Mouse (Mus musculus) MEL (cell line): Measurements from ENCODE around the gene Ahcyl2. TPM values are rescaled to one million over a fixed set of nuclear protein-coding genes. Genes with fewer than 3 reads are reported as not detected.
A peak's percentile ranks its signal among the peaks of the same experiment; 100 is the strongest.

Source experiments
- DNase-seq: peaks from one replicate; pipeline ENCODE4 v3.0.0; 2011; ENCODE audit warnings: low read depth, low spot score
- H3K27ac ChIP-seq: 2 replicates; pipeline ENCODE4 v1.5.1; 2012; ENCODE audit warnings: low read depth, mild to moderate bottlenecking, control low read depth, low read length, moderate library complexity; ENCODE audit not compliant: control insufficient read depth
- H3K27me3 ChIP-seq, 2 experiments: fragments of 150-350 bp in 1 of 2; sonication (generic) in 1 of 2; 2 replicates each; pipeline ENCODE4 v1.6.1; 2012; ENCODE audit warnings: low read length in 2 of 2, mild to moderate bottlenecking in 2 of 2, improper control_type of control experiment in 1 of 2, moderate library complexity in 1 of 2; ENCODE audit not compliant: insufficient read depth in 2 of 2, control insufficient read depth in 1 of 2
- H3K36me3 ChIP-seq, 2 experiments: 2 replicates each; pipeline ENCODE4 v1.6.1; 2012 to 2014; ENCODE audit warnings: low read length in 2 of 2, improper control_type of control experiment in 1 of 2, inconsistent platforms in 1 of 2, mild to moderate bottlenecking in 1 of 2; ENCODE audit not compliant: insufficient read depth in 2 of 2, control insufficient read depth in 1 of 2
- H3K4me1 ChIP-seq, 2 experiments: fragments of 150-350 bp in 1 of 2; sonication (generic) in 1 of 2; 2 replicates each; pipeline ENCODE4 v1.6.1; 2012; ENCODE audit warnings: low read length in 2 of 2, improper control_type of control experiment in 1 of 2, mild to moderate bottlenecking in 1 of 2; ENCODE audit not compliant: insufficient read depth in 2 of 2, control insufficient read depth in 1 of 2
- H3K4me3 ChIP-seq, 2 experiments: fragments of 150-350 bp in 1 of 2; sonication (generic) in 1 of 2; 2 replicates each; pipeline ENCODE4 v1.5.1; 2012; ENCODE audit warnings: low read depth in 2 of 2, low read length in 2 of 2, mild to moderate bottlenecking in 2 of 2, moderate library complexity in 2 of 2, control low read depth in 1 of 2, improper control_type of control experiment in 1 of 2; ENCODE audit not compliant: control insufficient read depth in 1 of 2, insufficient read depth in 1 of 2
- H3K79me2 ChIP-seq: 2 replicates; pipeline ENCODE4 v1.6.1; 2012; ENCODE audit warnings: mild to moderate bottlenecking, low read length, moderate library complexity; ENCODE audit not compliant: control insufficient read depth, poor library complexity, insufficient read depth
- H3K9ac ChIP-seq: 2 replicates; pipeline ENCODE4 v1.6.1; 2012; ENCODE audit warnings: low read depth, mild to moderate bottlenecking, control low read depth, low read length, moderate library complexity; ENCODE audit not compliant: control insufficient read depth, poor library complexity, severe bottlenecking
- H3K9me3 ChIP-seq: fragments of 150-350 bp; sonication (generic); replicated peaks from 2 replicates; pipeline ENCODE4 v1.6.1; 2012; ENCODE audit warnings: mild to moderate bottlenecking, low read length, improper control_type of control experiment, moderate library complexity; ENCODE audit not compliant: insufficient read depth
- BHLHE40 ChIP-seq: IDR thresholded peaks from 2 replicates; pipeline ENCODE4 v1.6.1; 2012; ENCODE audit warnings: low read depth, mild to moderate bottlenecking, inconsistent platforms, low read length, improper control_type of control experiment, borderline replicate concordance
- CHD1 ChIP-seq: IDR thresholded peaks from 2 replicates; pipeline ENCODE4 v1.6.1; 2012; ENCODE audit warnings: low read depth, mild to moderate bottlenecking, inconsistent platforms, low read length, improper control_type of control experiment
- CHD2 ChIP-seq: IDR thresholded peaks from 2 replicates; pipeline ENCODE4 v1.6.1; 2011; ENCODE audit warnings: low read length, improper control_type of control experiment
- CTCF ChIP-seq, 3 experiments: IDR thresholded peaks in 2 of 3; conservative IDR thresholded peaks in 1 of 3; 2 replicates each; pipeline ENCODE4 v1.5.1; 2011 to 2012; ENCODE audit warnings: low read length in 3 of 3, low read depth in 2 of 3, mild to moderate bottlenecking in 2 of 3, improper control_type of control experiment in 1 of 3, inconsistent platforms in 1 of 3, mixed read lengths in 1 of 3, moderate library complexity in 1 of 3; ENCODE audit not compliant: control insufficient read depth in 1 of 3, insufficient read depth in 1 of 3, poor library complexity in 1 of 3, severe bottlenecking in 1 of 3
- ELF1 ChIP-seq: IDR thresholded peaks from 2 replicates; pipeline ENCODE4 v1.6.1; 2014; ENCODE audit warnings: low read depth, mild to moderate bottlenecking, inconsistent platforms, low read length, improper control_type of control experiment, moderate library complexity
- EP300 ChIP-seq, 2 experiments: IDR thresholded peaks; 2 replicates each; pipeline ENCODE4 v1.6.1; 2011; ENCODE audit warnings: improper control_type of control experiment in 2 of 2, low read length in 2 of 2, low read depth in 1 of 2, mild to moderate bottlenecking in 1 of 2
- ETS1 ChIP-seq: IDR thresholded peaks from 2 replicates; pipeline ENCODE4 v1.6.1; 2012; ENCODE audit warnings: low read depth, mild to moderate bottlenecking, inconsistent platforms, low read length, improper control_type of control experiment, moderate library complexity
- GABPA ChIP-seq: IDR thresholded peaks from 2 replicates; pipeline ENCODE4 v1.6.1; 2012; ENCODE audit warnings: low read depth, mild to moderate bottlenecking, inconsistent platforms, low read length, improper control_type of control experiment, moderate library complexity
- GATA1 ChIP-seq: IDR thresholded peaks from 2 replicates; pipeline ENCODE4 v1.6.1; 2011; ENCODE audit warnings: low read depth, low read length, improper control_type of control experiment
- HCFC1 ChIP-seq: IDR thresholded peaks from 2 replicates; pipeline ENCODE4 v1.6.1; 2012; ENCODE audit warnings: low read depth, mild to moderate bottlenecking, inconsistent platforms, low read length, improper control_type of control experiment, moderate library complexity
- JUND ChIP-seq: IDR thresholded peaks from 2 replicates; pipeline ENCODE4 v1.6.1; 2011; ENCODE audit warnings: low read depth, mild to moderate bottlenecking, improper control_type of control experiment, low read length
- KAT2A ChIP-seq: conservative IDR thresholded peaks from 2 replicates; pipeline ENCODE4 v1.6.1; 2012; ENCODE audit warnings: low read depth, low read length, improper control_type of control experiment, inconsistent platforms
- MAFK ChIP-seq: IDR thresholded peaks from 2 replicates; pipeline ENCODE4 v1.6.1; 2011; ENCODE audit warnings: low read depth, mild to moderate bottlenecking, low read length, improper control_type of control experiment, borderline replicate concordance
- MAX ChIP-seq: IDR thresholded peaks from 2 replicates; pipeline ENCODE4 v1.6.1; 2011; ENCODE audit warnings: low read length, improper control_type of control experiment
- MAZ ChIP-seq: IDR thresholded peaks from 2 replicates; pipeline ENCODE4 v1.6.1; 2012; ENCODE audit warnings: low read depth, mild to moderate bottlenecking, inconsistent platforms, low read length, improper control_type of control experiment
- MEF2A ChIP-seq: IDR thresholded peaks from 2 replicates; pipeline ENCODE4 v1.6.1; 2014; ENCODE audit warnings: low read depth, mild to moderate bottlenecking, inconsistent platforms, low read length, improper control_type of control experiment; ENCODE audit not compliant: poor library complexity, insufficient replicate concordance, severe bottlenecking; ENCODE audit errors: extremely low read depth
- MXI1 ChIP-seq: IDR thresholded peaks from 2 replicates; pipeline ENCODE4 v1.6.1; 2011; ENCODE audit warnings: mild to moderate bottlenecking, low read depth, low read length, improper control_type of control experiment
- MYB ChIP-seq: IDR thresholded peaks from 2 replicates; pipeline ENCODE4 v1.6.1; 2011; ENCODE audit warnings: mild to moderate bottlenecking, low read depth, low read length, improper control_type of control experiment
- MYC ChIP-seq: IDR thresholded peaks from 2 replicates; pipeline ENCODE4 v1.6.1; 2011; ENCODE audit warnings: low read depth, mild to moderate bottlenecking, low read length, improper control_type of control experiment, moderate library complexity
- NELFE ChIP-seq: IDR thresholded peaks from 2 replicates; pipeline ENCODE4 v1.6.1; 2011; ENCODE audit warnings: low read depth, low read length, improper control_type of control experiment
- POLR2AphosphoS2 ChIP-seq: IDR thresholded peaks from 2 replicates; pipeline ENCODE4 v1.6.1; 2011; ENCODE audit warnings: low read length, improper control_type of control experiment
- POLR2AphosphoS5 ChIP-seq: IDR thresholded peaks from 2 replicates; pipeline ENCODE4 v1.6.1; 2012; ENCODE audit warnings: low read depth, borderline replicate concordance, mild to moderate bottlenecking, inconsistent platforms, low read length, moderate library complexity, mixed read lengths
- RAD21 ChIP-seq: IDR thresholded peaks from 2 replicates; pipeline ENCODE4 v1.6.1; 2011; ENCODE audit warnings: mild to moderate bottlenecking, low read depth, low read length, improper control_type of control experiment
- RCOR1 ChIP-seq: IDR thresholded peaks from 2 replicates; pipeline ENCODE4 v1.6.1; 2012; ENCODE audit warnings: low read depth, mild to moderate bottlenecking, inconsistent platforms, low read length, improper control_type of control experiment
- SIN3A ChIP-seq: IDR thresholded peaks from 2 replicates; pipeline ENCODE4 v1.6.1; 2012; ENCODE audit warnings: low read length, improper control_type of control experiment, inconsistent platforms
- SMC3 ChIP-seq: IDR thresholded peaks from 2 replicates; pipeline ENCODE4 v1.6.1; 2011; ENCODE audit warnings: low read depth, low read length, improper control_type of control experiment
- TAL1 ChIP-seq: IDR thresholded peaks from 2 replicates; pipeline ENCODE4 v1.6.1; 2012; ENCODE audit warnings: mild to moderate bottlenecking, inconsistent platforms, low read length, moderate library complexity, mixed read lengths
- TBP ChIP-seq: IDR thresholded peaks from 2 replicates; pipeline ENCODE4 v1.8.0; 2011; ENCODE audit warnings: low read depth, low read length, improper control_type of control experiment
- UBTF ChIP-seq: IDR thresholded peaks from 2 replicates; pipeline ENCODE4 v1.6.1; 2012; ENCODE audit warnings: low read depth, mild to moderate bottlenecking, inconsistent platforms, low read length, improper control_type of control experiment, moderate library complexity, borderline replicate concordance; ENCODE audit not compliant: insufficient read depth
- USF1 ChIP-seq: IDR thresholded peaks from 2 replicates; pipeline ENCODE4 v1.6.1; 2014; ENCODE audit warnings: low read depth, mild to moderate bottlenecking, inconsistent platforms, low read length, improper control_type of control experiment, moderate library complexity
- USF2 ChIP-seq, 2 experiments: IDR thresholded peaks; 2 replicates each; pipeline ENCODE4 v1.6.1; 2011 to 2012; ENCODE audit warnings: improper control_type of control experiment in 2 of 2, low read length in 2 of 2, borderline replicate concordance in 1 of 2, inconsistent platforms in 1 of 2, low read depth in 1 of 2, mild to moderate bottlenecking in 1 of 2; ENCODE audit not compliant: insufficient read depth in 1 of 2
- ZC3H11A ChIP-seq: IDR thresholded peaks from 2 replicates; pipeline ENCODE4 v1.6.1; 2012; ENCODE audit warnings: low read depth, mild to moderate bottlenecking, inconsistent platforms, low read length, improper control_type of control experiment
- ZKSCAN1 ChIP-seq: IDR thresholded peaks from 2 replicates; pipeline ENCODE4 v1.6.1; 2012; ENCODE audit warnings: low read depth, mild to moderate bottlenecking, inconsistent platforms, low read length, improper control_type of control experiment, moderate library complexity
- ZNF384 ChIP-seq: IDR thresholded peaks from 2 replicates; pipeline ENCODE4 v1.6.1; 2012; ENCODE audit warnings: low read depth, mild to moderate bottlenecking, inconsistent platforms, low read length, improper control_type of control experiment
- polyA plus RNA-seq, 2 experiments: library from polyadenylated mRNA; stranded (reverse) in 1 of 2; unstranded in 1 of 2; fragments of >175 nt in 1 of 2; fragments of >200 nt in 1 of 2; gene quantifications; 2 replicates each; pipeline versions ENCODE4 v1.2.1 to v1.2.4; 2012; ENCODE audit warnings: low replicate concordance in 2 of 2, low read depth in 1 of 2; ENCODE audit not compliant: insufficient read length in 2 of 2, insufficient read depth in 1 of 2, missing spikeins in 1 of 2
- total RNA-seq: library from RNA; depleted of rRNA; stranded (reverse); fragments of 300-350 nt; gene quantifications from 2 replicates; pipeline ENCODE4 v1.2.3, GENCODE M21; 2012; rRNA removed

Gene Ahcyl2
- total RNA-seq, result 14.5 and 17.0 TPM in 2 replicates
- 10 to 100 TPM in 1 of 2 experiments, not detected in 1; 16.9 TPM for polyA plus RNA-seq

DNA sequence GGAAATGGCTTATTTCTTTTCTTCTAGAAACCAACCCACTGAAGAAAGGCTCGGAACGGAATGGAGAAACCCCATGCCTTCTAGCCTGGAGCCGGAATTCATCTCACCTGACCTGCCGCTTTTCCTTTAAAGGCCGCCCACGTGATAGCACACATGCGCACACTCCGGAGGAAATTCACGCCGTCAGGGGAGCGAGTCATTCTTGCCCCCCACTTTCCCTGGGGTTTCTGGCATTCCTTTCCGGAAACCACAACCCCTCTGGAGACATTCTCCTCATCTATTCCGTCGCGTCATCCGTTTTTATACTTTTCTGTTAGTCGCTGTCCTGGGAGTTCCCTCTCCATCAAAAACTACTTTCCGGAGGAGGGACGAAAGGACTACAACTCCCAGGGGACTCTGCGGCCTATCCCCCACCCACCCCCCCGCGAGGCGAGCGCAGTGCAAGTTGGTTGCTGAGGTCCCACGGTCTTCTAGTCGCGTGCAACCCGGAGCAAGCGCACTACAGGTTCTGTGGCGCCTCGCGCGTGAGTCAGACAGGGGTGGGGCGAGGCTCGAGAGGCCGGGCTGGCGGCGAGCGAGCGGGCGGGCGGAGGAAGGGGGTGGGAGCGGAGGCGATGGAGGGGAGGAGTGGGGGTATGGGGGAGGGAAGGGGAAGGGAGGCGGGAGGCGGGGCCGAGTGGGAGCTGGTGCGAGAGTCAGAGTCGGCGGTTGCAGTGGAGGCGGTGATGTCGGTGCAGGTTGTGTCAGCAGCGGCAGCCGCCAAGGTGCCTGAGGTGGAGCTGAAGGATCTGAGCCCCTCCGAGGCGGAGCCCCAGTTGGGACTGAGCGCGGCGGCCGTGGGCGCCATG is at the start of gene Ahcyl2:
Gene Ahcyl2 (plus strand): TSS at position 199 of the 848 bp plus-strand sequence.
- Histone ChIP-seq H3K4me3 (peak within 1 kb of the TSS; percentile 87 to 96), H3K79me2 (peaks cover 20% of the 10 kb centered on the region), H3K9ac (peak within 1 kb of the TSS; percentile 94), H3K9me3 (no peaks in the 10 kb centered on the region), H3K27ac (peak within 1 kb of the TSS; percentile 94), H3K4me1 (peaks cover 2 to 3% of the 10 kb centered on the region in 2 experiments; a peak in 2 of 4 replicates), H3K27me3 (no peaks in the 10 kb centered on the region), H3K36me3 (peaks cover 0 to 10% of the 10 kb centered on the region in 2 experiments; a peak in 2 of 4 replicates)
- peak; percentile 97 for DNase-seq
- TF ChIP-seq ELF1, result 0 out of 2 replicates have a peak, but pooled peaks have one; percentile 48
- TF ChIP-seq MAFK, result no peak
- no peak for TF ChIP-seq ZC3H11A
- 0 out of 2 replicates have a peak, but pooled peaks have one; percentile 11 for TF ChIP-seq RCOR1
- TF ChIP-seq ZKSCAN1, result no peak
- peak; percentile 97 for TF ChIP-seq USF1
- no peak for TF ChIP-seq POLR2AphosphoS2
- TF ChIP-seq ZNF384, result no peak
- no peak for TF ChIP-seq TAL1
- no peak for TF ChIP-seq SMC3
- TF ChIP-seq HCFC1, result peak; percentile 97
- no peak for TF ChIP-seq MYB
- no peak for TF ChIP-seq MEF2A
- TF ChIP-seq CHD2, result no peak
- no peak for TF ChIP-seq CTCF (IDR thresholded peaks at IDR 0.05 in 2 of 3, conservative IDR thresholded peaks at IDR 0.05 in 1 of 3; ENCODE audit: control insufficient read depth in 1 of 3, insufficient read depth in 1 of 3, low read depth in 2 of 3, low read length in 3 of 3, poor library complexity in 1 of 3, severe bottlenecking in 1 of 3)
- 0 out of 2 replicates have a peak, but pooled peaks have one; percentile 6 for TF ChIP-seq ETS1
- TF ChIP-seq RAD21, result no peak
- TF ChIP-seq MXI1, result peak; percentile 96
- TF ChIP-seq GABPA, result no peak
- TF ChIP-seq MYC, result peak; percentile 90
- no peak for TF ChIP-seq POLR2AphosphoS5
- TF ChIP-seq KAT2A, result peak; percentile 65; the same call in 1 of the 2 replicates
- TF ChIP-seq UBTF, result no peak
- TF ChIP-seq EP300 (IDR thresholded peaks at IDR 0.05; ENCODE audit: low read depth in 1 of 2, low read length in 2 of 2), result no peak
- peak; percentile 77 for TF ChIP-seq TBP
- TF ChIP-seq MAX, result peak; percentile 96
- TF ChIP-seq NELFE, result peak; percentile 77
- no peak for TF ChIP-seq JUND
- TF ChIP-seq MAZ, result peak; percentile 52; the same call in 1 of the 2 replicates
- peak; percentile 35; the same call in 1 of the 2 replicates for TF ChIP-seq BHLHE40
- TF ChIP-seq GATA1, result no peak
- TF ChIP-seq SIN3A, result peak; percentile 81
- TF ChIP-seq USF2 (IDR thresholded peaks at IDR 0.05; ENCODE audit: borderline replicate concordance in 1 of 2, insufficient read depth in 1 of 2, low read depth in 1 of 2, low read length in 2 of 2), result peak; percentile 53 to 86; a peak in 3 of 4 replicates
- no peak; the same call in 1 of the 2 replicates for TF ChIP-seq CHD1
